Mouse (Mus musculus) liver, embryonic 13.5 days (tissue): ENCODE measurements at regions not wholly inside any gene's neighbourhood (a gene's known extent, or its start where the extent isn't known, plus 50 kb on each side); places are given as distances from the start of the nearest gene placed in this dataset.
"Not testable (repeated sequence)": the region's sequence is repeated elsewhere in the genome, so short reads cannot be mapped to it uniquely, and the experiment has no call there.

Experiments used
- ATAC-seq: fragments of 200-750 bp; cut with Nextera tagmentation; 2 replicates; pipeline ENCODE4 v1.8.0; 2017; ENCODE audit warnings: low read depth, mild to moderate bottlenecking, moderate number of reproducible peaks, moderate library complexity
- DNase-seq: peaks from one replicate; pipeline ENCODE4 v3.0.0; 2022
- H3K27ac ChIP-seq: fragments of 300-500 bp; sonication (generic); 2 replicates; pipeline ENCODE4 v1.5.1; 2015; ENCODE audit warnings: moderate library complexity, mild to moderate bottlenecking, inconsistent platforms
- H3K27me3 ChIP-seq: fragments of 300-500 bp; sonication (generic); 2 replicates; pipeline ENCODE4 v1.6.1; 2015; ENCODE audit warnings: mild to moderate bottlenecking, inconsistent platforms
- H3K36me3 ChIP-seq: fragments of 300-500 bp; sonication (generic); 2 replicates; pipeline ENCODE4 v1.6.1; 2015; ENCODE audit warnings: mild to moderate bottlenecking, inconsistent platforms
- H3K4me1 ChIP-seq: fragments of 300-500 bp; sonication (generic); replicated peaks from 2 replicates; pipeline ENCODE4 v1.6.1; 2015; ENCODE audit warnings: inconsistent platforms
- H3K4me2 ChIP-seq: fragments of 300-500 bp; sonication (generic); 2 replicates; pipeline ENCODE4 v1.6.1; 2015; ENCODE audit warnings: inconsistent platforms, mild to moderate bottlenecking, moderate library complexity
- H3K4me3 ChIP-seq: fragments of 300-500 bp; sonication (generic); replicated peaks from 2 replicates; pipeline ENCODE4 v1.5.1; 2015; ENCODE audit warnings: mild to moderate bottlenecking, inconsistent platforms
- H3K9ac ChIP-seq: fragments of 300-500 bp; sonication (generic); 2 replicates; pipeline ENCODE4 v1.6.1; 2015; ENCODE audit warnings: mild to moderate bottlenecking, inconsistent platforms
- H3K9me3 ChIP-seq: fragments of 300-500 bp; sonication (generic); replicated peaks from 2 replicates; pipeline ENCODE4 v1.6.1; 2016; ENCODE audit warnings: inconsistent platforms
- WGBS: fragments of 180-500 bp; shearing (Covaris S2); methylation state at CpG from one replicate; pipeline ENCODE4 v1.1.7; 2015; ENCODE audit not compliant: insufficient replicate concordance; 5-methylcytosine and 5-hydroxymethylcytosine counted together

GRCm38 (mm10) chr3:56980593-56981304 is 321.0 kb downstream of the Tm4sf1 start:
- WGBS: 56% methylated on average over 3 of the region's 3 CpGs

GRCm38 (mm10) chr3:56966008-56966407 is 335.8 kb downstream of the Tm4sf1 start:
- no peaks in the 10 kb centered on the region for H3K36me3 ChIP-seq
- no peak overlapping the region for H3K9ac ChIP-seq
- ATAC-seq: no peak
- H3K4me1 ChIP-seq: no peaks in the 10 kb centered on the region
- H3K9me3 ChIP-seq: no peaks in the 10 kb centered on the region
- no peaks in the 10 kb centered on the region for H3K27me3 ChIP-seq
- no peak overlapping the region for H3K27ac ChIP-seq
- H3K4me3 ChIP-seq: no peak overlapping the region
- no peak overlapping the region for H3K4me2 ChIP-seq
- 44% methylated on average over 1 of the region's 1 CpGs for WGBS
- DNase-seq: no peak

More at GRCm38 (mm10) chr3:56980593-56981304, 321.0 kb downstream of the Tm4sf1 start:
- DNase-seq (no peak), ATAC-seq (no peak)
- H3K4me2 ChIP-seq: no peak overlapping the region
- no peaks in the 10 kb centered on the region for H3K36me3 ChIP-seq
- no peak overlapping the region for H3K9ac ChIP-seq
- no peaks in the 10 kb centered on the region for H3K9me3 ChIP-seq
- no peak overlapping the region for H3K4me3 ChIP-seq
- no peak overlapping the region for H3K27ac ChIP-seq
- no peaks in the 10 kb centered on the region for H3K4me1 ChIP-seq
- no peaks in the 10 kb centered on the region for H3K27me3 ChIP-seq

GRCm38 (mm10) chr3:56965444-56965843 is 336.3 kb downstream of the Tm4sf1 start:
- H3K27ac ChIP-seq: no peak overlapping the region
- H3K9ac ChIP-seq: no peak overlapping the region
- H3K27me3 ChIP-seq: no peaks in the 10 kb centered on the region
- no peak overlapping the region for H3K4me3 ChIP-seq
- no peak overlapping the region for H3K4me2 ChIP-seq
- H3K4me1 ChIP-seq: no peaks in the 10 kb centered on the region
- DNase-seq: no peak
- 57% methylated on average over 2 of the region's 2 CpGs for WGBS
- ATAC-seq: no peak
- no peaks in the 10 kb centered on the region for H3K9me3 ChIP-seq
- no peaks in the 10 kb centered on the region for H3K36me3 ChIP-seq

- Histone ChIP-seq H3K4me3 (no peak overlapping the region), H3K9me3 (no peaks in the 10 kb centered on the region), H3K9ac (no peak overlapping the region), H3K27ac (no peak overlapping the region), H3K4me1 (no peaks in the 10 kb centered on the region), H3K36me3 (no peaks in the 10 kb centered on the region), H3K4me2 (no peak overlapping the region), H3K27me3 (no peaks in the 10 kb centered on the region)
- DNase-seq (no peak), ATAC-seq (no peak)
- WGBS: 73% methylated on average over 3 of the region's 3 CpGs
Measured at GRCm38 (mm10) chr3:56964156-56964555, 337.6 kb downstream of the Tm4sf1 start.

- ATAC-seq (no peak), DNase-seq (no peak)
- H3K9me3 ChIP-seq: no peaks in the 10 kb centered on the region
- H3K36me3 ChIP-seq: no peaks in the 10 kb centered on the region
- no peak overlapping the region for H3K9ac ChIP-seq
- no peak overlapping the region for H3K27ac ChIP-seq
- no peak overlapping the region for H3K4me2 ChIP-seq
- H3K4me1 ChIP-seq: no peaks in the 10 kb centered on the region
- H3K4me3 ChIP-seq: no peak overlapping the region
- WGBS: 46% methylated on average over 3 of the region's 3 CpGs
- no peaks in the 10 kb centered on the region for H3K27me3 ChIP-seq
Measured at GRCm38 (mm10) chr3:56963251-56963650, 338.5 kb downstream of the Tm4sf1 start.

GRCm38 (mm10) chr3:56962248-56963013 is 339.4 kb downstream of the Tm4sf1 start:
- Histone ChIP-seq H3K9ac (no peak overlapping the region), H3K27me3 (no peaks in the 10 kb centered on the region), H3K4me2 (no peak overlapping the region), H3K9me3 (no peaks in the 10 kb centered on the region), H3K36me3 (no peaks in the 10 kb centered on the region), H3K4me1 (no peaks in the 10 kb centered on the region), H3K4me3 (no peak overlapping the region), H3K27ac (no peak overlapping the region)
- DNase-seq: no peak
- ATAC-seq: no peak
- WGBS: 38% methylated on average over 3 of the region's 3 CpGs

GRCm38 (mm10) chr3:56956978-56957377 is 344.8 kb downstream of the Tm4sf1 start:
- Histone ChIP-seq H3K4me3 (no peak overlapping the region), H3K36me3 (no peaks in the 10 kb centered on the region), H3K4me1 (no peaks in the 10 kb centered on the region), H3K4me2 (no peak overlapping the region), H3K27ac (no peak overlapping the region), H3K9me3 (no peaks in the 10 kb centered on the region), H3K9ac (no peak overlapping the region), H3K27me3 (no peaks in the 10 kb centered on the region)
- DNase-seq (no peak), ATAC-seq (no peak)
- 72% methylated on average over 2 of the region's 2 CpGs for WGBS

GRCm38 (mm10) chr3:56955799-56956121 is 346.0 kb downstream of the Tm4sf1 start:
- Histone ChIP-seq H3K9me3 (no peaks in the 10 kb centered on the region), H3K4me3 (no peak overlapping the region), H3K36me3 (no peaks in the 10 kb centered on the region), H3K9ac (no peak overlapping the region), H3K27ac (no peak overlapping the region), H3K27me3 (no peaks in the 10 kb centered on the region), H3K4me2 (no peak overlapping the region), H3K4me1 (no peaks in the 10 kb centered on the region)
- DNase-seq (no peak), ATAC-seq (no peak)
- 71% methylated on average over 2 of the region's 2 CpGs for WGBS

- no peak overlapping the region for H3K9ac ChIP-seq
- H3K4me2 ChIP-seq: no peak overlapping the region
- H3K36me3 ChIP-seq: no peaks in the 10 kb centered on the region
- no peak overlapping the region for H3K4me3 ChIP-seq
- H3K27me3 ChIP-seq: no peaks in the 10 kb centered on the region
- DNase-seq (no peak), ATAC-seq (no peak)
- H3K9me3 ChIP-seq: no peaks in the 10 kb centered on the region
- no peak overlapping the region for H3K27ac ChIP-seq
- H3K4me1 ChIP-seq: no peaks in the 10 kb centered on the region
- 59% methylated on average over 7 of the region's 7 CpGs for WGBS
Measured at GRCm38 (mm10) chr3:56955098-56955798, 346.5 kb downstream of the Tm4sf1 start.

- H3K4me2 ChIP-seq, H3K4me3 ChIP-seq, H3K9ac ChIP-seq, H3K36me3 ChIP-seq, H3K27me3 ChIP-seq, H3K9me3 ChIP-seq, H3K4me1 ChIP-seq, DNase-seq, ATAC-seq, H3K27ac ChIP-seq: not testable (repeated sequence)
- no CpG with 5 or more reads among the region's 1 CpGs for WGBS
Measured at GRCm38 (mm10) chr3:56942557-56942956, 359.2 kb downstream of the Tm4sf1 start.

GRCm38 (mm10) chr3:56928940-56929339 is 372.8 kb downstream of the Tm4sf1 start:
- not testable (repeated sequence) for H3K4me3 ChIP-seq, H3K9me3 ChIP-seq, H3K4me2 ChIP-seq, H3K36me3 ChIP-seq, H3K9ac ChIP-seq, ATAC-seq, DNase-seq, H3K27me3 ChIP-seq, H3K27ac ChIP-seq, H3K4me1 ChIP-seq
- WGBS: 67% methylated on average over 1 of the region's 2 CpGs
